In the genomic region with DNA sequence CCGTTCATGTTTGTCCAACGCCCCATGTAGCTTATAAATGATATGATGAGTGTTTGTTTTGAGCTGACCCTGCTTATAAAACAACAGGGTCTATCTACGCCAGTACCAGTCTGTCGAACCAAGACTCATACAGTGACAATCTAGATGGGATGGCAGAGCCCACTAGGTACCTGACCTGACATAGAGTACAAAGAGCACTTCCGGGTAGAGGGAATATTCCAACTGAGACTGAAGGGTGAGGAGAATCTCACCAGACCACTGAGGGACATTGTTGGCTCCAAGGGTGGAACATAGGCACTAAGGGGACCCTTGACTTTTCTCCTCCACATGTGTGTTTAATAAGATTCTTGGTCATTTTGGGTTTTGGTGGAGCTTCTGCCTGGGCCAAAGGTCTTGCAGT, we compare ENCODE assay signal across 8 mouse cellular contexts. TPM values are rescaled to one million over a fixed set of nuclear protein-coding genes. Genes with fewer than 3 reads are reported as not detected.
A peak's percentile ranks its signal among the peaks of the same experiment; 100 is the strongest.
DNase-seq lines count a peak whose midpoint lies in the region; ATAC-seq and TF ChIP-seq lines count a peak whose summit lies in the region.

No protein-coding gene starts in this region.

- H3K27me3 ChIP-seq in neural tube, embryonic 11.5 days (ENCODE audit: control insufficient read depth, insufficient read depth, low read length), result no peaks in the 10 kb centered on the region
- no peaks in the 10 kb centered on the region for H3K27me3 ChIP-seq in limb, embryonic 11.5 days (ENCODE audit: control insufficient read depth, insufficient read depth, low read length)
- H3K27me3 ChIP-seq in small intestine, adult 2 months (ENCODE audit: control insufficient read depth, insufficient read depth, low read length), result no peaks in the 10 kb centered on the region

- peaks cover 10% of the 10 kb centered on the region for H3K4me1 ChIP-seq in neural tube, embryonic 11.5 days (ENCODE audit: control insufficient read depth, insufficient read depth, low read length)
- H3K4me1 ChIP-seq in limb, embryonic 11.5 days (ENCODE audit: control insufficient read depth, insufficient read depth, low read length), result peaks cover 5% of the 10 kb centered on the region; the same call in 1 of the 2 replicates
- peaks cover 56% of the 10 kb centered on the region; the same call in 1 of the 2 replicates for H3K4me1 ChIP-seq in small intestine, adult 2 months (ENCODE audit: control insufficient read depth, insufficient read depth, insufficient read length, low read length)

- H3K36me3 ChIP-seq in neural tube, embryonic 11.5 days (ENCODE audit: control insufficient read depth, insufficient read depth, low read length), result no peaks in the 10 kb centered on the region; the same call in 1 of the 2 replicates
- peaks cover 10% of the 10 kb centered on the region; the same call in 1 of the 2 replicates for H3K36me3 ChIP-seq in limb, embryonic 11.5 days (ENCODE audit: control insufficient read depth, insufficient read depth, low read length)
- peaks cover 4% of the 10 kb centered on the region; the same call in 1 of the 2 replicates for H3K36me3 ChIP-seq in small intestine, adult 2 months (ENCODE audit: control insufficient read depth, insufficient read depth, low read length)

- 44% methylated on average over 5 of the region's 5 CpGs for WGBS in neural tube, embryonic 11.5 days
- 55% methylated on average over 5 of the region's 5 CpGs for WGBS in limb, embryonic 11.5 days
- 10% methylated on average over 5 of the region's 5 CpGs for WGBS in small intestine, adult 2 months

- no peak for ATAC-seq in neural tube, embryonic 11.5 days (ENCODE audit: insufficient read depth, low FRiP score, low TSS enrichment)
- no peak for ATAC-seq in limb, embryonic 11.5 days (ENCODE audit: insufficient number of reproducible peaks, low FRiP score, low TSS enrichment, low read depth)

- DNase-seq in cerebellum, adult 9-11 months, result peak; percentile 36
- no peak for DNase-seq in cerebellum, postnatal 4 days (ENCODE audit: low spot score in 2 of 2)
- DNase-seq in neural tube, embryonic 11.5 days (ENCODE audit: low spot score), result no peak
- DNase-seq in neural tube, embryonic 10.5 days (ENCODE audit: extremely low spot score, low spot score), result no peak
- DNase-seq in limb, embryonic 11.5 days (ENCODE audit: low spot score), result no peak
- no peak for DNase-seq in adrenal gland, postnatal 14 days
- no peak for DNase-seq in T-cell, adult 2 months (ENCODE audit: low spot score)

- peak overlapping the region; percentile 58 for H3K4me3 ChIP-seq in neural tube, embryonic 11.5 days (ENCODE audit: low read depth, low read length)
- H3K4me3 ChIP-seq in limb, embryonic 11.5 days (ENCODE audit: low read depth, low read length), result peak overlapping the region; percentile 64
- H3K4me3 ChIP-seq in small intestine, adult 2 months (ENCODE audit: low read depth, low read length), result peak overlapping the region; percentile 67

- H3K9ac ChIP-seq in neural tube, embryonic 11.5 days (ENCODE audit: low read length), result peak overlapping the region; percentile 68
- peak overlapping the region; percentile 70 for H3K9ac ChIP-seq in limb, embryonic 11.5 days (ENCODE audit: low read length)

- peak overlapping the region; percentile 84 for H3K4me2 ChIP-seq in neural tube, embryonic 11.5 days (ENCODE audit: low read depth)
- H3K4me2 ChIP-seq in limb, embryonic 11.5 days (ENCODE audit: low read depth, severe bottlenecking), result peak overlapping the region; percentile 82

- TF ChIP-seq CTCF in small intestine, adult 2 months (IDR thresholded peaks at IDR 0.05; ENCODE audit: extremely low read depth, insufficient read length, insufficient replicate concordance, low read depth, low read length), result no peak

- no peak overlapping the region for H3K27ac ChIP-seq in neural tube, embryonic 11.5 days (ENCODE audit: low read depth, low read length)
- no peak overlapping the region for H3K27ac ChIP-seq in limb, embryonic 11.5 days (replicated peaks; ENCODE audit: low read depth, low read length)
- H3K27ac ChIP-seq in small intestine, adult 2 months (ENCODE audit: insufficient read depth, low read depth, low read length), result peak overlapping the region; percentile 97

- H3K9me3 ChIP-seq in neural tube, embryonic 11.5 days (ENCODE audit: control insufficient read depth, low read length), result no peaks in the 10 kb centered on the region
- no peaks in the 10 kb centered on the region for H3K9me3 ChIP-seq in limb, embryonic 11.5 days (ENCODE audit: control insufficient read depth, low read length)

- TF ChIP-seq POLR2A in small intestine, adult 2 months (IDR thresholded peaks at IDR 0.05; ENCODE audit: low read depth, low read length), result no peak

RNA-seq across cellular contexts. Expression of a gene that starts 1.3 kb away (rescaled TPM):
- 43.7 and 45.9 TPM in 2 replicates for polyA plus RNA-seq in neural tube, embryonic 11.5 days (2014; fragmentation: Nextera tagmentation; extraction: Ambion mirVana)
- polyA plus RNA-seq in limb, embryonic 11.5 days (2014; fragmentation: Nextera tagmentation; extraction: Ambion mirVana), result 42.9 and 43.2 TPM in 2 replicates
- 17.1 and 34.6 TPM in 2 replicates for polyA plus RNA-seq in small intestine, adult 2 months (2012; rRNA removed)
- total RNA-seq in adrenal gland, postnatal 14 days (2021), result 27.5 and 28.5 TPM in 2 replicates

RNA-seq across cellular contexts. Expression of a gene that starts 17.1 kb away (rescaled TPM):
- polyA plus RNA-seq in neural tube, embryonic 11.5 days (2014; fragmentation: Nextera tagmentation; extraction: Ambion mirVana), result 2.4 and 2.6 TPM in 2 replicates
- polyA plus RNA-seq in limb, embryonic 11.5 days (2014; fragmentation: Nextera tagmentation; extraction: Ambion mirVana), result 8.7 and 10.5 TPM in 2 replicates
- 3.8 and 4.4 TPM in 2 replicates for polyA plus RNA-seq in small intestine, adult 2 months (2012; rRNA removed)
- total RNA-seq in adrenal gland, postnatal 14 days (2021), result 9.7 and 12.4 TPM in 2 replicates

RNA-seq across cellular contexts. Expression of a gene that starts 42.2 kb away (rescaled TPM):
- polyA plus RNA-seq in neural tube, embryonic 11.5 days (2014; fragmentation: Nextera tagmentation; extraction: Ambion mirVana), result 54.6 and 57.6 TPM in 2 replicates
- 62.3 and 65.6 TPM in 2 replicates for polyA plus RNA-seq in limb, embryonic 11.5 days (2014; fragmentation: Nextera tagmentation; extraction: Ambion mirVana)
- polyA plus RNA-seq in small intestine, adult 2 months (2012; rRNA removed), result 183 and 517 TPM in 2 replicates
- total RNA-seq in adrenal gland, postnatal 14 days (2021), result 62.0 and 79.0 TPM in 2 replicates

RNA-seq across cellular contexts. Expression of a gene that starts 50.5 kb away (rescaled TPM):
- not detected in 2 replicates for polyA plus RNA-seq in neural tube, embryonic 11.5 days (2014; fragmentation: Nextera tagmentation; extraction: Ambion mirVana)
- 0.24 TPM in 1 of 2 replicates, not detected in the other for polyA plus RNA-seq in limb, embryonic 11.5 days (2014; fragmentation: Nextera tagmentation; extraction: Ambion mirVana)
- 1.8 and 11.8 TPM in 2 replicates for polyA plus RNA-seq in small intestine, adult 2 months (2012; rRNA removed)
- total RNA-seq in adrenal gland, postnatal 14 days (2021), result 0.19 TPM in 1 of 2 replicates, not detected in the other

RNA-seq across cellular contexts. Expression of a gene that starts 53.0 kb away (rescaled TPM):
- polyA plus RNA-seq in neural tube, embryonic 11.5 days (2014; fragmentation: Nextera tagmentation; extraction: Ambion mirVana), result 58.2 and 60.2 TPM in 2 replicates
- 9.0 and 10.0 TPM in 2 replicates for polyA plus RNA-seq in limb, embryonic 11.5 days (2014; fragmentation: Nextera tagmentation; extraction: Ambion mirVana)
- 6.7 and 11.7 TPM in 2 replicates for polyA plus RNA-seq in small intestine, adult 2 months (2012; rRNA removed)
- 6.0 and 7.9 TPM in 2 replicates for total RNA-seq in adrenal gland, postnatal 14 days (2021)
